Mouse (Mus musculus) lung, postnatal 4 days (tissue): ENCODE results near the gene Dffb.
"Not testable (repeated sequence)": the region's sequence is repeated elsewhere in the genome, so short reads cannot be mapped to it uniquely, and the experiment has no call there.

ENCODE experiments used
- DNase-seq, 2 experiments: peaks; one replicate each; pipeline ENCODE4 v3.0.0; 2021

Dffb gene

DNA sequence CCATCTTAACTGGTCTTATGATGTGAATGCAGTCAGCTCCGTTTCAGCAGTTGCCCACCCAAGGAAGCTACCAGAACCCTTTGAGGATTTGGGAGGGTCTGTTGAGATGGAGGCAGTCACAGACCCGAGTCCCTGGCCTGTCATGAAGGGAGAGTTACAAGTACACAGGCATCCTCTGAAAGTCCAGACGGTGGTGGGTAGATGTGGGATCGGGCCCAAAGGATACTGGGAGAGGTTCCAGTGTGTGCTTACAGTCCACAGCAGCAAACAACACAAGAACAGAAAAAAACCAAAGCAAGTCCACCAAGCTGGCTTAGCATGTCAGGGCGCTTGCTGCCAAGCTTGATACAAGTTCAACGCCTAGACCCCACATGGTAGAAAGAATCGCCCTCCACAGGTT, 12.3 kb downstream of the Dffb start:
- DNase-seq: no peak

DNA sequence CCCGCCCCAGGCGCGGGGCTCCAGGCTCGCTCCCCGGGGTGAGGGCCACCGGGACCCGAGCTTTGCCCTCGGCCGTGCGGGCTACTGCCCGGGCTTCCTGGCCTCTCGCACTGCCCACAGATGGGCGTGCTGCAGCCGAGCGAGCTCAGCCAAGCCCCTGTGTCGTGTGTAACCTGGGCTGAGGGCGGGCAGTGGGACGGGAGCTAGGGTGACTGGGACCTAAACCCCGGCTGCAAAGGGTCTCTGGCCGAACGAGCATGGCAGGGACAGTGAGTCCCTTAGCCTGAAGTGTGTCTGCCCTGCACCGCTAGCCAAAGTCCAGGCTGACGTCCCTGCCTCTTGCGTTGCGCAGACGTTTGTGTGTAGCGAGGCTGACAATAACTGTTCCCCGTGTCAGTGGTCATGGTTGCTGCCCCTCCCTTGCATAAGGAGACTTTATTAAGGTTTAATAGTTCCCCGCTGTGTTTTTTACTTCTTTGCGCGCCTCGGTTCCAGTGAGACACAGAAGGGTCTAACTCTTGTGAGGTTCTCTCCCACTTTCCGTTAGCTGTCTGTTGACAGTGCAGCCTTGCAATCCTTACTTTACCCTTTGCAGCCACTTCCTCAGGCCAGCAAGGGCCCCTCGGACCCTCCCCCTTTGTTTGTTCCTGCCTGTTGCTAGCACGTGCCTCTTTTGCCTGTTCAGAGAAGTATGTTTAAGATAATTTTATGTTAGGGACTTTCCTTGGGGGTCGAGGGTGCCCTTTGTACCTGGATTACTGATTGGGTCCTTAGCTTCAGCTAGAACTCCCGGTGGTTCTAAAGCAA, 17.3 kb downstream of the Dffb start:
- DNase-seq: no peak

DNA sequence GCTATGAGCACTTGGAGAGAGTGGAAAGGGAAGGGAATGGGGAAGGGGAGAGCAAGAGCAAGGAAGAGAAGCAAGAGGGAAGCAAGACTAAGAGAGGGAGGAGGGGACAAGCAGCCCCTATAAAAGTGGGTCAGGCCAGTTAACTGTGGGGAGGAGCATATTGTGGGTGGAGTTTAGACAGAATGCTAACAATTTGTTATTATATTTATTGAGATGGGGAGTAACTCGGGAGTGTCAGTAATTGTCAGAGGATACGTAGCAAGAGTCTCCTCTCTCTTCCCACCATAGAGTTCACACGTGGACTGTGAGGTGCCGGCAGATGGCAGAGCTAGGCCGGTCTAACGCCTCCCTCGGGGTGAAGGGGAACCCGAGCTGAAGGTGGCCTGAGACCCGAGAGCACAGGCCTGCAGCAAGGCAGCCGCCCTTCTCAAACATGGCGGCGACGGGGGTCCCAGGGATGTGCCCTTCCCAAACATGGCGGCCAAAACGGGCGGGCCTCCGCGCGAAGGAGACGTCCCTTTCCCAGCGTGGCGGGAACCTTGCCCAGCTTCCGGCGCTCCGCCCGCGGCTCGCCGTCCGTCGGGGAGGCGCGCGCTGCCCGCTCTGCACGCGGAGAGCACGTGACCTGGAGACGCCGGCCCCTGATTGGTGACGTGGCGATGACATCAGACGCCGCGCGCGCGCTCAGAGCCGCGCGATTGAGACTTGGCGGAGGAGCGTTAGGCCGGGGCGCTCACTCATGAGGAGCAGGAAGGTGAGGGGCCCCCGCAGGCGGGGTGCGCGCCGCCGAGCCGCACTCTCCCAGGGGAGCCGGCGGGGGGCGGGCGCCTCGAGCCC, 18.1 kb downstream of the Dffb start, which contains the start of gene A430005L14Rik:
Gene A430005L14Rik (plus strand): TSS at position 669 of the 837 bp plus-strand sequence.
- DNase-seq: peak; percentile 96 to 99

DNA sequence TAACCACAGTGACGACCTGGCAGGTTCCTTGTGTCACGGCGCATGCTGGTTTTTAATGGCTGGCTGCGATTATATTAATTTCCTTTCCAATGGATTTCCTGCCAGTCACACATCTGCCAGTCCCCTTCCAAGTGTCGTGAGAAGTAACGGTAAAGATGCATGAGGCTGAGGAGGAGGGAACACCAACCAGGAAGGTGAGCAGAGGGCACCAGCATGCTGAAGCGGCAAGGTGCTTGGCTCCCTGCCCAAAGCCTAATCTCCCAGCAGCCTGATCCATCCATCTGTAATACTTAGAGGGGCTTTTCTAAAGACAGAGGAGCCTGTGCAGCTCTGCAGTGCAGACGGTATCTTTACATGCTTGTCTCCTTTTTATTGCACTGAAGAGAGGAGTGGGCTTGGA, 19.3 kb downstream of the Dffb start:
- DNase-seq: no peak

DNA sequence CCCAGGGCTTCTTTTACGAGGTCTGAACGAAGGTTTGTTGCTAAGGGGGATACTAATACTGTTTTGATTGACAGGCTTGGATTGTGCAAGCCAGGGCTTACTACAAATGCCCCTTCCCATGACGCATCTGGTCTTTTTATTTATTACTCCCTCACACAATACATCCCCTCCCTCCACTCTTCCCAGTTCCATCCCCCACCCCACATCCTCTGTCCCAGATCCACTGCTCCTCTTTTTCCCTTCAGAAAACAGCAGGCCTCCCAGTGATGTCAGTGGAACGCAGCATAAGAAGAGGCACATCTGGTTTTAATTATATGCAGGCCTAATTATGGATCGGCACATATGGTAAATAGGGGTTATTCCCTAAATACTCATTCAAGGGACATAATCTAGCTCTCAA, 23.2 kb downstream of the Dffb start:
- DNase-seq: no peak

DNA sequence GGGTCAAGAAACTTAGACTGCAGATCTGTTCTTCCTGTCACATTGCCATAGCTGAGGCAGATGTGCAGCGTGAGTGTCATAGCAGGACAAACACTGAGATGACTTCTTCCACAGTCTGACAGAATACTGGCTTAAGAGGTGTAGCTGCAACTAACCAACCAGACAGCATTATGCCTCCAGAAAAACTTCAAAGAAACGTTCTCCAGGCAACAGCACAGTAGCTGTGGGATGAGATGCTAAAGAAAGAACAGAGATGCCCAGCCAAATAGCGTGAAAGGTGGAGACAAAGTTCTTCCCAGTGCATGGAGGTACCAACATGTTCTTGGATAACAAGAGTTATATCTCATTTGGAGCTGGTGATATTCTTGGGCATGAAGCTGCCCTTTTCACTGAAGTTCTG, 23.8 kb downstream of the Dffb start:
- DNase-seq: no peak

DNA sequence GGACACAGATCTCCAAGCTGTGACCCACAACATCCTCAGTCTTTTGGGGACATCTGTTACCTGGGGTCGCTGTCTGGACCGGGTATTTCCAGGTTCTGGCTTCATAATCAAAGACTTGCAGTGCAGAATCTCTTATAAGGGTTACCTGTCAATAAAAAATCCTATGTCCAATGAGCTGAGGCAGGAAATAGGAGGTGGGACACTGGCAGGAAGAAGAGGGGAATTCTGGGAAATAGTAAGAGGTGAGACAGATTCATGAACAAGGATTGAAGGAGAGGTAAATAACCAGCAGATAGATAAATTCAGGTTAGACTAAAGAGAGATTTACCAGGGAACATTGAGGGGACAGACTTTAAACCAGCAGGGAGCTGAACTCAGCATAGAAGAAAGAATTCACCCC, 24.6 kb downstream of the Dffb start:
- DNase-seq: no peak

DNA sequence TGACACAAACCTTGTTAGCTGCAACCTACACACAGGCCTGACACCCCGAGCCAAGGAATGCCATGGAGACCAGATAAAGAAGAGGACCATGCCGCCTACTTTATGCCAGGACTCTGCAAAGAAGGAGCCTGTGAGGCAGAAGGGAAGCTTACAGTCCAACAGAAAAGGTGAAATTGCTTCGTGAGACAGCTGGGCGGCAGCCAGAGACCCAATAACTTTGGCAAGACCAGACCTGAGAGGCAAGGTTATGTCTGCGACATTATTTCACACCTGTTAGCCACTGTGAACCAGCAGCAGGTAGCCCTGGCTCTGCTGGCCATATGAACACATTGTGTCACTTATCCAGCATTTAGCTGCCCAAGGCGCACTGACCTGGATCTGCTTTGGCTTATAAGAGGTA, 29.2 kb downstream of the Dffb start:
- no peak for DNase-seq

DNA sequence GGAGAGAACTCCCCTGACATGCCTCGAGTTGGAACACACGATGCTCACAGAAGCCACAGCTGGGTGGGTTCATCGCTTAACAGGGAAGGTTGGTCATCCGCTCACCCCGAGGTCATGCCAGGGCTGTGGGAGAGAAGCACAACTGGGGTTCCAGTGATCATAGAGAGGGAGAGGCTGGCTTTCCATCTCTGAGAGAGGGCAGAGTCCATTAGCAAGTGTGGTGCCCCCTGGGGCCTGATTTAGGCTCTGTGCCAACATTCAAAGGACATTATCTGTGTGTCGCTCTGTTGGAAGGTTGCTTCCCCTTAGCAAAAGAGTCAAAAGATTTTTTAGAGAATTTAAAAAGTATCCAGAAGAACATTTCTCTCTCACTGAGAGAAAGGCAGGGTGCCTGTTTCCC, 30.7 kb downstream of the Dffb start:
- no peak for DNase-seq

DNA sequence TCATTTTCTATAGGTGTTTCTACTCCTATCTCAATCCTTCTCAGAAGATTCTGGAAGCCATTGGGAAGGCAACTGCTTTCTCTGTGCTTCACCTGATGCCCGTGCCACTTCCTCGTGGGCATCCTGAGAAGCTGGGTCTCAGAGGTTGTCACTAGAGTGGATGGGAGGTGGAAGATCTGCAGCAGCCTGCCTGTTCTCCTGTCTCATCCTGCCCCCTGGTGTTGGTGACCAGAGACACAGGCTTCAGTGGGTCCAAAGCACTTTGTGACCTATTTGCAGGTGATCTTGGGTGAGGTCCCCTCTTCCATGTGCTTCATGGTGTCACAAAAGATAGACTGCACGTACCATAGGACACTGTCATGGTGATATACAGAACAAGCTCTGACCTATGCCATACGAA, 31.7 kb downstream of the Dffb start:
- DNase-seq: peak in 1 of 2 experiments; percentile 26

DNA sequence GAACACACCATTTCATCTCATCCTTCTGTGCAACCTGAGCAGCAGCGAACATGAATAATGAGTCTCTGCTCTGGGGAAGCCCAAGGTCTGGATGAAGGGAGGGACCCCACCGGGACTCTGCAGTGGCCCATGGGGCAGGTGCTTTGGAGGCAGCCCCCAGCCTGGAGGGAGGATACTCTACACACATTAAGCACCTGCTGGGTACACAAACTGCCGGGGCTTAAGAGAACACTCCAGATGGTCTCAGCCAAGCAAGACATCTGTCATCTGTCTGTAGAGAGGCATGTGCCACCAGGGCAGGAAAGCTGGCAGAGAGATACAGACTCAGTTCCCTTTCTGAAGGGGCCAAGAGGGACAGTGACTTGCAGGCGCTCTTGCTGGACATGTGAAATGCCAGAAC, 45.0 kb downstream of the Dffb start:
- no peak for DNase-seq

DNA sequence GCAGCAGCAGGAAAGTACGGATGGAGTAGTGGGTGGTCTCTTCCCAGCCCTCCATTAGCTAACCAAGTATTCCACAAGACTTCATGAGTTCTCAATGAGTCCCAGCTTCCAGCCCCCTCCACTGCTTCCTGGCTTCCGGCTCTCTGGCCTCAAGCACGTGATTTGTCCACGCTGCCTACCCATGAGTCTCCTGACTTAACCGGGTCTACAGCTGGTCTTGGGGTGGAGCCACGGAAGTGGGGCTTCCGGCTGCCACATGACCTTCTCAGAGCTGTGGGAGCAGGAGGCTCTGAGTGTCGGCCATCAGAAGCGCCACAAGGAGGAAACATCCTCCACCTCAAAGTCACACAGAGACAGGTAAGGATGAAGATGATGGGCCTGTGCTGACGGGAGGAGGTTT, 45.5 kb downstream of the Dffb start:
- DNase-seq: no peak

DNA sequence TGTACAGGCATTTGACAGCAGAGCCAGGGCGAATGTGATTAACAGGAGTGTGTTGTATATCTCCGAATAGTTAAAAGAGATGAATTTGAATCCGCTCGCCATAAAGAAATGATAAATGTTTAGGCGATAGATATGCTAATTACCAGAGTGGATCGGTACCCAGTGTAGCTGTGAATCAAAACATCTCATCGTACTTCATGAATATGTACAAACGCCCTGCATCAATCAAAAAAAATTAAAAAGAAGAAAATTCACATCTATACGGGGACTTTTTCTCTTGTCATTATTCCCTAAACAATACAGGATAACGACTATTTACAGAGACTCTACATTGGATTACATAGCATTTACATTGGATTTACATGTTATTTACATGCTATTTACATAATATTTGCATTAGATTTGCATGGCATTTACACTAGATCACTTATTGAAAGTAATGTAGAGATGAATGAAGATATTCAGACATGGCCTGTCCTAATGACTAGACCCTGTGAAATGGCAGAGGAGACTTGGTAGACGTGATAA, 46.1 kb downstream of the Dffb start:
- DNase-seq: no peak

DNA sequence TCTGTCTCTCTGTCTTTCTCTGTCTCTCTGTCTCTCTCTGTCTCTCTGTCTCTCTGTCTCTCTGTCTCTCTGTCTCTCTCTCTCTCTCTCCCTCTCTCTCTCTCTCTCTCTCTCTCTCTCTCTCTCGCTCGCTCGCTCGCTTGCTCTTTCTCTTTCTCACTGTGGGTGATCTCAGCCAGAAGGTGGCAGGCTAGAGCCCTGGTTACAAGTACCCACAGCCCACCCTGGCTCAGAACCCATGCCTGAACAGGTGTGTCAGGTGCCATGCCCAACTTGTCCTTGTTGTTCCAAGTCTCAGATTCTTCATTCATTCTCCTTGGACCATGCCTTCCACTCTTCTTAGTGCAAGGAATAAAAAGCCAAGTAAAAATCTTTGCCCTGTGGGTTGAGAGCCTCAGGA, 52.8 kb downstream of the Dffb start:
- DNase-seq: not testable (repeated sequence)

DNA sequence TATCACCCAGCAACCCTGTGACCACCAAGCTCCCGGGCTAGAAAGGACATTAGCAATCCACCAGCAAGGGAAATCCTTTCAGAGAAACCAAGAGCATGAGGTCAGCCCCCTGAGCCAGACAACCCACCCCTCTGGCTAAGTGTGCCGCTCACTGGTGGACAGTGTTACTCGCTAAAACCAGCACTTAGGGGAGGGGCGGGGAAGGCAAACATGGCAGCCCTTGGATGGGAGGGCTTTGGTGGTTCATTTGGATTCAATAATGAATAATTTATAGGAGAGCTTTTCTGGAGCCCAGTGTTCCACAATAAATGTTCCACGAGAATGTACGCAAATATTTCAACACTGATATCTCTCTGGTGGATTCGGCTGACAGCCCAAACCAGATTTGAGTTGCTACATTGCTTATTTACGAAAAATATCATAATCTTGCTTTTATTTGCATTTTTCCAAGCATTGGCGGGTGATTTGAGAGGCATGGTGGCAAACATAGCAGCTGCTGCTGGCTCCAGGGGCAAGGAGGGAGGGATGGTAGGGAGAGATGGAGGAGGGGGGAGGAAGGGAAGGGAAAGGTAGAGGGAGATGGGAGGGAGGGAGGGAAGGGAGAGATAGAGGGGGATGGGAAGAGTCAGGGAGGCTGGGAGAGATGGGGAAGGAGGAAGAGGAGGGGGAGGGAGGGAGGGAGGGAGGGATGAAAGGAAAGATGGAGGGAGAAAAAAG, 54.3 kb downstream of the Dffb start:
- no peak for DNase-seq

DNA sequence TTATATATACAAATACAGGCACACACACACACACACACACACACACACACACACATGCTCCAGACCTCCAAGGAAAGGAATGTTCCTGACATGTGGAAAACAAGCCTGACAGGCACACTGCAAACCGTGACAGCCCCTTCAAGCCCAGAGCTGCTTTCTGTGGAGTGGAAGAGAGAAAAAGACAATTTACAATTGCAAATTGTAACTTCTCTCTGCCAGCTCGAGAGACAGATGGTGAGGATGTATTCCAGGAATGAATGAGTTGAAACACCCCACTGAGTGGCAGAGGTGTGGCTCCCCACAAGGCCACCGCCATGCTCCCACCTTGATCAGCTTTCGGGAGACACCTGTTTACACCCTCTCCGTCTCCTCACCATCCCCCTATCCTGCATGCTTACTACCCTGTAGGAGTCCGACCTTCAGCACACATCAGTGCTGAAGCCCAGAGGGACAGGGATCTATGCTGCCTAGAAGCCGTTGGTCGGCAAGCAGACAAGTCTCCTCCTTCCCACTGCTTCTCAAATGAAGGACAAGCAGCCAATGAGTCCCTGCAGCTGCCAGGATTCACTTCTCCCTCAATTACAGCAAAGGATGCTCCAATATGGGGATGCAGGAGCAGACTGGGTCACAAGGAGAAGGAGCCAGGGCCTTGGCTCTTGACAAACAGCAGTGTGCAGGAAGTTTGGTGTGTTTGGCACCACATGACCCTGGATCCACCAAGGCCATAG, 57.0 kb downstream of the Dffb start:
- no peak for DNase-seq
